17 mouse cellular contexts compared by ENCODE assay signal in genomic region chr1:164054800-164055199, GRCm38 (mm10). TPM values are rescaled to one million over a fixed set of nuclear protein-coding genes. Genes with fewer than 3 reads are reported as not detected.
A peak's percentile ranks its signal among the peaks of the same experiment; 100 is the strongest.
DNase-seq lines count a peak whose midpoint lies in the region; ATAC-seq and TF ChIP-seq lines count a peak whose summit lies in the region.
"Had no signal": no experiment of that assay in that cellular context is flagged by ENCODE, and none has a peak within 500 bp of the region (broad histone marks: within the 10 kb centered on the region; RNA-seq: fewer than 3 reads in every experiment).

No protein-coding gene starts in this region.

- no peak for TF ChIP-seq EP300 in heart, adult 2 months (IDR thresholded peaks at IDR 0.05; ENCODE audit: insufficient read depth, low read depth, low read length)
- no peak for TF ChIP-seq EP300 in lung, postnatal 0 days (IDR thresholded peaks at IDR 0.05)

- ATAC-seq in lung, postnatal 0 days: no peak
- no peak for ATAC-seq in Patski
- ATAC-seq in neutrophil, adult 5-6 weeks (ENCODE audit: extremely low read depth, insufficient number of reproducible peaks, low FRiP score, poor library complexity, severe bottlenecking): peak; percentile 53; the same call in 1 of the 2 replicates
- no peak for ATAC-seq in activated CD4-positive, CD25-positive, alpha-beta regulatory T cell, adult 4 months

- TF ChIP-seq CTCF in heart, adult 2 months (IDR thresholded peaks at IDR 0.05): peak; percentile 33
- TF ChIP-seq CTCF in lung, postnatal 0 days (IDR thresholded peaks at IDR 0.05): peak; percentile 39
- TF ChIP-seq CTCF in Patski (IDR thresholded peaks at IDR 0.05): peak; percentile 20

- POLR2A ChIA-PET in Patski (lab: Charles Lee): no interaction called here

- no peak overlapping the region for H3K4me3 ChIP-seq in heart, adult 2 months
- H3K4me3 ChIP-seq in lung, postnatal 0 days (ENCODE audit: low read depth, low read length): no peak overlapping the region
- H3K4me3 ChIP-seq: liver, embryonic 13.5 days; myocyte had no signal

- 40% methylated on average over 2 of the region's 2 CpGs for WGBS in heart, adult 2 months
- WGBS in lung, postnatal 0 days: 31% methylated on average over 2 of the region's 2 CpGs

- no peak overlapping the region for H3K9ac ChIP-seq in heart, adult 2 months (ENCODE audit: low read depth, low read length)
- no peak overlapping the region for H3K9ac ChIP-seq in lung, postnatal 0 days (replicated peaks; ENCODE audit: low read depth)
- H3K9ac ChIP-seq: liver, embryonic 13.5 days had no signal

- no peaks in the 10 kb centered on the region for H3K9me3 ChIP-seq in lung, postnatal 0 days (ENCODE audit: low read length)
- H3K9me3 ChIP-seq: G1E; liver, embryonic 13.5 days had no signal

- in situ Hi-C loops in Patski (cut with MboI; ENCODE audit: low pct_unique_long_range_greater_than_20kb): no loop called here

- H3K27me3 ChIP-seq in heart, adult 2 months (ENCODE audit: control insufficient read depth, insufficient read depth, low read length): peaks cover 2% of the 10 kb centered on the region; the same call in 1 of the 2 replicates
- no peaks in the 10 kb centered on the region for H3K27me3 ChIP-seq in lung, postnatal 0 days (replicated peaks; ENCODE audit: insufficient read depth, low read length)
- H3K27me3 ChIP-seq in Patski: peaks cover 48% of the 10 kb centered on the region
- H3K27me3 ChIP-seq: liver, embryonic 13.5 days had no signal

- DNase-seq in heart, adult 2 months: no peak
- no peak for DNase-seq in heart, adult 8-10 months (ENCODE audit: low spot score)
- DNase-seq in lung, postnatal 0 days (ENCODE audit: low spot score): no peak
- no peak for DNase-seq in lung, postnatal 25 days (ENCODE audit: low spot score)
- no peak for DNase-seq in Patski (ENCODE audit: low read depth, low spot score)
- no peak for DNase-seq in left cerebral cortex, postnatal 4 days
- DNase-seq: adrenal gland, adult 2 months; cerebellum, postnatal 25 days; heart, postnatal 14 days; kidney, postnatal 25 days; liver, embryonic 13.5 days; spleen, adult 18-20 months had no signal

- no peak for TF ChIP-seq POLR2A in heart, adult 2 months (IDR thresholded peaks at IDR 0.05; ENCODE audit: insufficient read depth, low read depth, low read length)

- CTCF ChIA-PET in Patski (lab: Charles Lee): no interaction called here

- no peaks in the 10 kb centered on the region for H3K4me1 ChIP-seq in heart, adult 2 months (ENCODE audit: control insufficient read depth, insufficient read depth, low read length)
- no peaks in the 10 kb centered on the region for H3K4me1 ChIP-seq in lung, postnatal 0 days (ENCODE audit: insufficient read depth, low read depth, low read length)

- H3K4me2 ChIP-seq in lung, postnatal 0 days (replicated peaks; ENCODE audit: low read depth, low read length): no peak overlapping the region
- H3K4me2 ChIP-seq: liver, embryonic 13.5 days had no signal

- no peak overlapping the region for H3K27ac ChIP-seq in heart, adult 2 months
- H3K27ac ChIP-seq in lung, postnatal 0 days (ENCODE audit: low read length): no peak overlapping the region
- H3K27ac ChIP-seq: liver, embryonic 13.5 days had no signal

- intact Hi-C loops in heart, adult 2 months (cut with DNase I): no loop called here
- intact Hi-C loops in left cerebral cortex, postnatal 4 days (cut with DNase I): no loop called here

- no peaks in the 10 kb centered on the region for H3K79me2 ChIP-seq in heart, adult 2 months (replicated peaks; ENCODE audit: control insufficient read depth, insufficient read depth, low read length)

- H3K36me3 ChIP-seq in heart, adult 2 months (ENCODE audit: control insufficient read depth, insufficient read depth, low read length): no peaks in the 10 kb centered on the region
- H3K36me3 ChIP-seq in lung, postnatal 0 days (ENCODE audit: insufficient read depth, low read length): no peaks in the 10 kb centered on the region
- H3K36me3 ChIP-seq: G1E; liver, embryonic 13.5 days had no signal

RNA-seq across cellular contexts. Expression of gene Sele, which starts 6.8 kb away (rescaled TPM):
- total RNA-seq in heart, adult 2 months (2021): under 1 TPM; 0.23 to 0.70 TPM
- polyA plus RNA-seq in heart, adult 2 months (2012; rRNA removed): 0.70 and 1.2 TPM in 2 replicates
- total RNA-seq in heart, adult 8-10 months (2022): 1 to 10 TPM in 1 of 4 experiments, under 1 TPM in 3; 0.33 to 1.1 (median 0.54) TPM
- 0.05 TPM in 1 of 2 replicates, not detected in the other for polyA plus RNA-seq in lung, postnatal 0 days (2015; fragmentation: Nextera tagmentation; extraction: Ambion mirVana)
- not detected for polyA plus RNA-seq in Patski (2021)
- 0.37 and 0.70 TPM in 2 replicates for total RNA-seq in neutrophil, adult 5-6 weeks (2017)
- not detected for polyA plus RNA-seq in activated CD4-positive, CD25-positive, alpha-beta regulatory T cell, adult 4 months (2017; shearing (Covaris generic))
- total RNA-seq in left cerebral cortex, postnatal 4 days (2021): not detected
- polyA plus RNA-seq: G1E; intestine, embryonic 14.5 days; liver, embryonic 13.5 days; myocyte had no signal

RNA-seq across cellular contexts. Expression of gene Sell, which starts 7.0 kb away (rescaled TPM):
- 1 to 10 TPM; 1.9 to 2.0 TPM for total RNA-seq in heart, adult 2 months (2021)
- polyA plus RNA-seq in heart, adult 2 months (2012; rRNA removed): 1.8 and 2.7 TPM in 2 replicates
- total RNA-seq in heart, adult 8-10 months (2022): 1 to 10 TPM in 3 of 4 experiments, under 1 TPM in 1; 0.71 to 3.5 (median 1.1) TPM
- 2.9 and 3.4 TPM in 2 replicates for polyA plus RNA-seq in lung, postnatal 0 days (2015; fragmentation: Nextera tagmentation; extraction: Ambion mirVana)
- not detected for polyA plus RNA-seq in Patski (2021)
- 1,314 and 1,317 TPM in 2 replicates for total RNA-seq in neutrophil, adult 5-6 weeks (2017)
- polyA plus RNA-seq in activated CD4-positive, CD25-positive, alpha-beta regulatory T cell, adult 4 months (2017; shearing (Covaris generic)): 100 to 1,000 TPM; 486 to 518 TPM
- under 1 TPM in 1 of 2 experiments, not detected in 1; 0.20 TPM for total RNA-seq in left cerebral cortex, postnatal 4 days (2021)
- polyA plus RNA-seq: G1E, myocyte had no signal

Comparison
In these comparisons a context has a peak if more than half of its experiments do, and no peak if none do; other contexts are left out.
1. RNA of gene Sell, which starts 7.0 kb away (total RNA-seq): 1,314 to 1,317 TPM in neutrophil, adult 5-6 weeks; 1.9 to 2.0 TPM in heart, adult 2 months, 0.71 to 3.5 TPM in heart, adult 8-10 months and 0.20 TPM in left cerebral cortex, postnatal 4 days; every median in the first group is over 100 times any median in the second.
2. Peak in every context shown above with its lines, with median percentiles within 50 percentile points of each other: CTCF ChIP-seq.